Mouse (Mus musculus) megakaryocyte, embryonic 14.5 days (primary cell): ENCODE results near the gene Col25a1.

Experiments
- FLI1 ChIP-seq: IDR thresholded peaks from 2 replicates; pipeline ENCODE4 v1.6.1; 2012; ENCODE audit warnings: low read length, inconsistent platforms, mixed read lengths
- GATA1 ChIP-seq: IDR thresholded peaks from 3 replicates; pipeline ENCODE4 v1.6.1; 2012; ENCODE audit warnings: mixed read lengths, low read length, inconsistent platforms, borderline replicate concordance

DNA sequence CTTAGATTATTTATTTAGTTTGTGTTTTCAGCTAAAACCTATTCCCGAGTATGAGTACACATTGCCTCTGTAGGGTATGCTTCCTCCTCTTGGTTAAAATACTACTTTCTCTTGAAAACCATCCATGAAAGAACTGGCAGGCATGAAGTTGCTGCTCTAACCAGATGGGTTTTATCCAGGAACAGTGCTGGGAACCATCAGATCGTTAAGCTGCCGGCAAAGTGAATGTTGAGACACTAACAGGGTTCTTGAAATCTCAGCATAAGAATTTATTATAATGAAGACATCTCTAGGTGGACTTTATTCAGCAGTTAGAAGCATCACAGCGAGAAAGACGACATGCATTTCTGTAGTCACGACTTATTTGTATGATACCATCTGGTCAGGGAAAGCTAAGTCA is 181.9 kb downstream of the Col25a1 start:
- TF ChIP-seq GATA1, result no peak
- no peak for TF ChIP-seq FLI1
